Mouse (Mus musculus): ENCODE data around the gene Hist1h2bl. TPM values are rescaled to one million over a fixed set of nuclear protein-coding genes. Genes with fewer than 3 reads are reported as not detected.
"Not testable (repeated sequence)": the region's sequence is repeated elsewhere in the genome, so short reads cannot be mapped to it uniquely, and the experiment has no call there.

Gene Hist1h2bl
- total RNA-seq, 2 experiments from 2014 or later: 413 to 441 TPM

GRCm38 (mm10) chr13:21722373-21722925 is 6.5 kb upstream of the Hist1h2bl start:
- no peak for DNase-seq

- DNase-seq: peak; percentile 53
Measured at GRCm38 (mm10) chr13:21721757-21722372, 5.9 kb upstream of the Hist1h2bl start, which contains the start of gene Hist1h2bm. Gene Hist1h2bm (plus strand): TSS chr13:21722044.

GRCm38 (mm10) chr13:21721107-21721756 is 5.3 kb upstream of the Hist1h2bl start:
- not testable (repeated sequence) for DNase-seq

- DNase-seq: no peak
Measured at GRCm38 (mm10) chr13:21718381-21719080, 2.6 kb upstream of the Hist1h2bl start.

- DNase-seq: peak; percentile 84
Measured at GRCm38 (mm10) chr13:21717397-21718357, 1.7 kb upstream of the Hist1h2bl start, which contains the start of gene Hist1h3h. Gene Hist1h3h (plus strand): TSS chr13:21717659.

GRCm38 (mm10) chr13:21716540-21717391 is 823 bp upstream of the Hist1h2bl start:
- peak; percentile 12 for DNase-seq

GRCm38 (mm10) chr13:21715131-21715863 is 646 bp downstream of the Hist1h2bl start:
- DNase-seq: no peak

- peak; percentile 71 for DNase-seq
Measured at GRCm38 (mm10) chr13:21714725-21715124, 1.2 kb downstream of the Hist1h2bl start.

- DNase-seq: no peak
Measured at GRCm38 (mm10) chr13:21711698-21712097, 4.2 kb downstream of the Hist1h2bl start.

- DNase-seq: peak; percentile 84
Measured at GRCm38 (mm10) chr13:21710821-21711525, 5.0 kb downstream of the Hist1h2bl start.

GRCm38 (mm10) chr13:21710031-21710711 is 5.8 kb downstream of the Hist1h2bl start:
- DNase-seq: peak; percentile 92

GRCm38 (mm10) chr13:21706669-21707068 is 9.3 kb downstream of the Hist1h2bl start:
- DNase-seq: no peak

GRCm38 (mm10) chr13:21697811-21698210 is 18.1 kb downstream of the Hist1h2bl start, which contains the start of gene Olfr1359:
Gene Olfr1359 (plus strand): TSS chr13:21698111.
- DNase-seq: no peak

- no peak for DNase-seq
Measured at GRCm38 (mm10) chr13:21677305-21677704, 38.6 kb downstream of the Hist1h2bl start, which contains the start of gene Olfr1360. Gene Olfr1360 (minus strand): TSS chr13:21677405.

All from heart, postnatal 4 days (tissue).